Comparison of ENCODE assay signal across 28 mouse cellular contexts in the genomic region with DNA sequence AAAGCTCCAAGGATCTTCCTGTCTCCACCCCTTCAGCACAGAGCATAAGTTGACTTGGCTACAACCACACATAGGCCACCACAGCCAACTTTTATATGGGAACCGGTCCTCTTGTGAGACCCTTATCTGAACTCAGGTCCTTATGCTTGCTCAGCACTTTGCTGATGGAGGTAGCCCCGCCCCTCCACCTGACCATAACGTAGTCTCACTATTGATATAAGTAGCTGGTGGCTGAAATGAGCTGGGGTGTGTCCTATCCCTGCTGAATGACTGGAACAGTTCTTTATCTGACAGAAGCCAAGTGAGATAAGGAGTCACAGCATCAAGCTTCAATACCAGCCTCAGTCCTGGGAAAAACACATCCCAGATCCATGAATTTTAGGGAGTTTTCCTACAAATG.
DNase-seq lines count a peak whose midpoint lies in the region; ATAC-seq and TF ChIP-seq lines count a peak whose summit lies in the region.
"Had no signal": no experiment of that assay in that cellular context is flagged by ENCODE, and none has a peak within 500 bp of the region (broad histone marks: within the 10 kb centered on the region; RNA-seq: fewer than 3 reads in every experiment).

No protein-coding gene starts in this region.

- H3K9ac ChIP-seq in CH12.LX (ENCODE audit: insufficient read depth, low read depth): no peak overlapping the region
- H3K9ac ChIP-seq in intestine, embryonic 16.5 days (ENCODE audit: low read depth, low read length): no peak overlapping the region
- H3K9ac ChIP-seq in stomach, embryonic 15.5 days: no peak overlapping the region
- H3K9ac ChIP-seq: embryonic facial prominence, embryonic 13.5 days; forebrain, embryonic 12.5 days; forebrain, embryonic 15.5 days; heart, embryonic 12.5 days; heart, embryonic 15.5 days; hindbrain, embryonic 13.5 days had no signal

- no peaks in the 10 kb centered on the region for H3K9me3 ChIP-seq in CH12.LX (replicated peaks; ENCODE audit: low read length)
- H3K9me3 ChIP-seq in intestine, embryonic 16.5 days (ENCODE audit: control insufficient read depth, low read length): no peaks in the 10 kb centered on the region
- H3K9me3 ChIP-seq in stomach, embryonic 15.5 days: no peaks in the 10 kb centered on the region
- H3K9me3 ChIP-seq: embryonic facial prominence, embryonic 10.5 days; embryonic facial prominence, embryonic 13.5 days; forebrain, embryonic 12.5 days; forebrain, embryonic 15.5 days; G1E; heart, embryonic 12.5 days; heart, embryonic 15.5 days; hindbrain, embryonic 10.5 days; hindbrain, embryonic 13.5 days had no signal

- TF ChIP-seq RAD21 in CH12.LX (IDR thresholded peaks at IDR 0.05; ENCODE audit: low read depth, low read length): no peak

- H3K36me3 ChIP-seq in CH12.LX (replicated peaks in 1 of 2; ENCODE audit: control insufficient read depth in 1 of 2, insufficient read depth in 1 of 2, low read length in 1 of 2): peaks cover 45 to 86% of the 10 kb centered on the region in 2 experiments
- H3K36me3 ChIP-seq in intestine, embryonic 16.5 days (ENCODE audit: control insufficient read depth, insufficient read depth, low read length): no peaks in the 10 kb centered on the region
- no peaks in the 10 kb centered on the region for H3K36me3 ChIP-seq in stomach, embryonic 15.5 days
- H3K36me3 ChIP-seq: embryonic facial prominence, embryonic 10.5 days; embryonic facial prominence, embryonic 13.5 days; forebrain, embryonic 12.5 days; forebrain, embryonic 15.5 days; G1E; heart, embryonic 12.5 days; heart, embryonic 15.5 days; hindbrain, embryonic 10.5 days; hindbrain, embryonic 13.5 days had no signal

- in situ Hi-C loops in CH12.LX (cut with MboI; ENCODE audit: low pct_ligation_motif_present, low pct_unique_long_range_greater_than_20kb, low sequenced_read_pairs): no loop called here

- no peaks in the 10 kb centered on the region for H3K27me3 ChIP-seq in CH12.LX (replicated peaks)
- no peaks in the 10 kb centered on the region for H3K27me3 ChIP-seq in intestine, embryonic 16.5 days (replicated peaks; ENCODE audit: control insufficient read depth, insufficient read depth, low read length)
- H3K27me3 ChIP-seq in stomach, embryonic 15.5 days (replicated peaks): no peaks in the 10 kb centered on the region
- H3K27me3 ChIP-seq: embryonic facial prominence, embryonic 13.5 days; forebrain, embryonic 12.5 days; forebrain, embryonic 15.5 days; heart, embryonic 12.5 days; heart, embryonic 15.5 days; hindbrain, embryonic 13.5 days; Patski had no signal

- WGBS in intestine, embryonic 16.5 days: 58% methylated on average over 3 of the region's 3 CpGs
- WGBS in stomach, embryonic 15.5 days: 63% methylated on average over 3 of the region's 3 CpGs

- no peaks in the 10 kb centered on the region for H3K79me2 ChIP-seq in CH12.LX (replicated peaks; ENCODE audit: control insufficient read depth, extremely low read depth, insufficient read depth, poor library complexity, severe bottlenecking)

- ATAC-seq in intestine, embryonic 16.5 days: peak; percentile 85
- 0 out of 2 replicates have a peak, but pooled peaks have one; percentile 50 for ATAC-seq in stomach, embryonic 15.5 days (ENCODE audit: insufficient read depth, low FRiP score, low read depth)
- ATAC-seq: forebrain, embryonic 15.5 days; hindbrain, embryonic 16.5 days; Patski had no signal

- TF ChIP-seq EP300 in CH12.LX (IDR thresholded peaks at IDR 0.05; ENCODE audit: low read length): no peak

- no peak overlapping the region for H3K27ac ChIP-seq in CH12.LX (ENCODE audit: insufficient read depth, low read depth)
- H3K27ac ChIP-seq in intestine, embryonic 16.5 days (ENCODE audit: low read length): peak overlapping the region; percentile 68
- no peak overlapping the region for H3K27ac ChIP-seq in stomach, embryonic 15.5 days
- no peak overlapping the region for H3K27ac ChIP-seq in left cerebral cortex, adult 2 months
- H3K27ac ChIP-seq: embryonic facial prominence, embryonic 10.5 days; embryonic facial prominence, embryonic 13.5 days; forebrain, embryonic 12.5 days; forebrain, embryonic 15.5 days; heart, embryonic 15.5 days; hindbrain, embryonic 10.5 days; hindbrain, embryonic 13.5 days had no signal

- intact Hi-C loops in left cerebral cortex, postnatal 10 days (cut with DNase I): no loop called here
- intact Hi-C loops in left cerebral cortex, adult 2 months (cut with DNase I): no loop called here

- no peak overlapping the region for H3K4me2 ChIP-seq in CH12.LX (ENCODE audit: insufficient read depth, low read depth, poor library complexity, severe bottlenecking)
- H3K4me2 ChIP-seq in intestine, embryonic 16.5 days (ENCODE audit: low read depth, low read length): no peak overlapping the region
- no peak overlapping the region for H3K4me2 ChIP-seq in stomach, embryonic 15.5 days
- H3K4me2 ChIP-seq: embryonic facial prominence, embryonic 13.5 days; forebrain, embryonic 12.5 days; forebrain, embryonic 15.5 days; heart, embryonic 12.5 days; heart, embryonic 15.5 days; hindbrain, embryonic 13.5 days had no signal

- dilution Hi-C loops in CH12.LX (cut with MboI; ENCODE audit: extremely low pct_ligation_motif_present, extremely low pct_unique_long_range_greater_than_20kb, low sequenced_read_pairs): no loop called here

- DNase-seq in CH12.LX (ENCODE audit: extremely low read depth): no peak
- no peak for DNase-seq in kidney, postnatal 10 days
- no peak for DNase-seq in left cerebral cortex, postnatal 10 days (ENCODE audit: extremely low spot score in 1 of 2, low spot score in 2 of 2)
- no peak for DNase-seq in left cerebral cortex, adult 2 months (ENCODE audit: extremely low spot score in 1 of 2, low spot score in 2 of 2)
- DNase-seq: adrenal gland, postnatal 14 days; cerebellum, adult 11-12 months; cerebellum, adult 8-10 months; cerebellum, postnatal 10 days; cerebellum, postnatal 36 days; embryo, embryonic 11 days; gastrocnemius, postnatal 25 days; heart, adult 18-20 months; heart, postnatal 10 days; heart, postnatal 36 days had no signal

- H3K4me1 ChIP-seq in CH12.LX (ENCODE audit: control insufficient read depth in 1 of 2, insufficient read depth in 2 of 2): peaks cover 5 to 12% of the 10 kb centered on the region in 2 experiments; a peak in 3 of 4 replicates
- H3K4me1 ChIP-seq in intestine, embryonic 16.5 days (ENCODE audit: control insufficient read depth, insufficient read depth, low read length): no peaks in the 10 kb centered on the region
- no peaks in the 10 kb centered on the region for H3K4me1 ChIP-seq in stomach, embryonic 15.5 days
- H3K4me1 ChIP-seq: embryonic facial prominence, embryonic 13.5 days; forebrain, embryonic 12.5 days; forebrain, embryonic 15.5 days; heart, embryonic 15.5 days; hindbrain, embryonic 10.5 days; hindbrain, embryonic 13.5 days had no signal

- no peak for TF ChIP-seq POLR2A in CH12.LX (IDR thresholded peaks at IDR 0.05; ENCODE audit: low read depth, low read length)

- no peak for TF ChIP-seq CTCF in CH12.LX (conservative IDR thresholded peaks at IDR 0.05 in 1 of 2, IDR thresholded peaks at IDR 0.05 in 1 of 2; ENCODE audit: low read depth in 2 of 2, low read length in 2 of 2)
- TF ChIP-seq CTCF in left cerebral cortex, adult 2 months (IDR thresholded peaks at IDR 0.05): no peak

- no peak overlapping the region for H3K4me3 ChIP-seq in CH12.LX (replicated peaks in 1 of 3; ENCODE audit: low read depth in 2 of 3, low read length in 2 of 3, poor library complexity in 1 of 3)
- no peak overlapping the region for H3K4me3 ChIP-seq in intestine, embryonic 16.5 days (ENCODE audit: low read length)
- H3K4me3 ChIP-seq in stomach, embryonic 15.5 days (replicated peaks): no peak overlapping the region
- no peak overlapping the region for H3K4me3 ChIP-seq in left cerebral cortex, adult 2 months
- H3K4me3 ChIP-seq: embryonic facial prominence, embryonic 10.5 days; embryonic facial prominence, embryonic 13.5 days; erythroblast, embryonic 14.5 days; forebrain, embryonic 12.5 days; forebrain, embryonic 15.5 days; heart, embryonic 12.5 days; heart, embryonic 15.5 days; hindbrain, embryonic 10.5 days; hindbrain, embryonic 13.5 days had no signal

TF ChIP-seq in CH12.LX, 34 proteins besides CTCF, POLR2A, EP300 and RAD21:
- TF ChIP-seq MAFK (IDR thresholded peaks at IDR 0.05; ENCODE audit: insufficient replicate concordance, low read length) (0 out of 2 replicates have a peak, but pooled peaks have one; percentile 11), E2F4 (IDR thresholded peaks at IDR 0.05; ENCODE audit: insufficient replicate concordance, low read depth, low read length) (no peak)
